Mouse (Mus musculus): ENCODE data around the gene Mapk1ip1l. TPM values are rescaled to one million over a fixed set of nuclear protein-coding genes. Genes with fewer than 3 reads are reported as not detected.

Gene Mapk1ip1l
- total and polyA plus RNA-seq, 3 experiments: 14.6 to 34.2 (median 29.8) TPM

DNA sequence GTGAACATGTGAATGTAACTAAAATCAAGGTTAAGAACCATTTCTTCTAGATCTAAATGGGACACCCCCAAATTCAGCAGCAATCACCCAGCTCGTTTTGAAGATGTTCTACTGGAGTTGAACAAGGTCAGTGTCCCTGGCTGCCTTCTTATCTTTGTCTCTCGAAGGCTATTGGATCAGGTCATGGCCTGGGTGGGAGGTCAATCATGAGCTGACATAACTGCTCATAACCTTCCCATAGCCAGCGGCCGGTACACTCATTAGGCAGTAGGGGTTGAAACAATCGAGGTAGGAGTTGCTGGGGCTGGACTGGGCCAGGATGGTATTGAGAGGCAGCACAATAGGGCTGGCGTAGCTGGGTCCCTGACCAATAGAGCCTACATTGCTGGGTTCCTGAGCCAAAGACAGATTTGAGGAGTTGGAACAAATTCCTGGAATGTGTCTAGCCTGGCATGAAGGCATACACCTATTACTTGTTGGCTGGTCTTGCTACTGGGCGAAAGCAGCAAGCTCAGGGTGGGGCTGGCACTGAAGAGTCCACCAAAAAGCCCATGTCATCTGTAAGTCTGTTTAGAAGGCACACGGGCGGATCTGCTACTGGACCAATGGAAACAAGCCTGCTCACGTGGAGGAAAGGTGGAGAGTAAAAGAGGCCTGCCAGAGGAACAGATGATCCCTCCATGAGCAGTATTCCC is 42.3 kb downstream of the Mapk1ip1l start:
- no peaks in the 10 kb centered on the region for H3K27me3 ChIP-seq (ENCODE audit: control insufficient read depth, insufficient read depth, low read length)
- TF ChIP-seq EP300 (IDR thresholded peaks at IDR 0.05; ENCODE audit: insufficient read depth, low read depth, low read length): no peak
- TF ChIP-seq CTCF (IDR thresholded peaks at IDR 0.05): no peak
- TF ChIP-seq POLR2A (IDR thresholded peaks at IDR 0.05; ENCODE audit: insufficient read depth, low read depth, low read length): no peak
- no peaks in the 10 kb centered on the region for H3K4me1 ChIP-seq (ENCODE audit: control insufficient read depth, insufficient read depth, low read length)
- 77% methylated on average over 10 of the region's 10 CpGs for WGBS
- no peak overlapping the region for H3K9ac ChIP-seq (ENCODE audit: low read depth, low read length)
- H3K27ac ChIP-seq: no peak overlapping the region
- no peak for DNase-seq
- intact Hi-C loops (cut with DNase I): no loop called here
- no peaks in the 10 kb centered on the region for H3K79me2 ChIP-seq (replicated peaks; ENCODE audit: control insufficient read depth, insufficient read depth, low read length)
- H3K4me3 ChIP-seq: no peak overlapping the region
- no peaks in the 10 kb centered on the region for H3K36me3 ChIP-seq (ENCODE audit: control insufficient read depth, insufficient read depth, low read length)

GRCm38 (mm10) chr14:47341811-47342291 is 43.8 kb downstream of the Mapk1ip1l start:
- no peak for TF ChIP-seq POLR2A (IDR thresholded peaks at IDR 0.05; ENCODE audit: insufficient read depth, low read depth, low read length)
- no peak for TF ChIP-seq CTCF (IDR thresholded peaks at IDR 0.05)
- no peak for TF ChIP-seq EP300 (IDR thresholded peaks at IDR 0.05; ENCODE audit: insufficient read depth, low read depth, low read length)

DNA sequence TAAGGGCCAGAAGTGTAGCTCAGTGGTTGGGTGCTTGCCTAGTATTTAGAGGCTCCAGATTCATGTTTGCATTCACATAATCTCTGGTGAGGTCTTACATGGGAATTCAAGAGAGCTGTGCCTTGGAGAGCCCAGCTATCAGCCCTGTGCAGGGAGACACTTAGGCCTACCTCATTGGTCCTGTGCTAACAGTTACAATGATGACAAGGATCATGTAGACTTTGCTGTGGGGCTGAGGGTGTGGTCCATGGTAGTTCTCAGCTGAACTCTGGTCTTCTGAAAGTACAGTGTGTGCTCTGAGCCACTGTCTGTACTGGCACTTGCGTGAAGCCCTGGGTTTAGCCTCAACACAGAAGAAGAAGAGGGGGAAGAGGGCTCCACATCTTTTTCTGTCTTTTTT is 48.6 kb downstream of the Mapk1ip1l start:
- no peaks in the 10 kb centered on the region for H3K79me2 ChIP-seq (replicated peaks; ENCODE audit: control insufficient read depth, insufficient read depth, low read length)
- no peaks in the 10 kb centered on the region for H3K36me3 ChIP-seq (ENCODE audit: control insufficient read depth, insufficient read depth, low read length)
- no peaks in the 10 kb centered on the region; the same call in 1 of the 2 replicates for H3K4me1 ChIP-seq (ENCODE audit: control insufficient read depth, insufficient read depth, low read length)
- no peak overlapping the region for H3K27ac ChIP-seq
- H3K9ac ChIP-seq (ENCODE audit: low read depth, low read length): no peak overlapping the region
- H3K4me3 ChIP-seq: no peak overlapping the region
- intact Hi-C loops (cut with DNase I): no loop called here
- no peaks in the 10 kb centered on the region for H3K27me3 ChIP-seq (ENCODE audit: control insufficient read depth, insufficient read depth, low read length)
- no peak for DNase-seq
- 83% methylated on average over 1 of the region's 1 CpGs for WGBS
- TF ChIP-seq CTCF (IDR thresholded peaks at IDR 0.05) (no peak), EP300 (IDR thresholded peaks at IDR 0.05; ENCODE audit: insufficient read depth, low read depth, low read length) (no peak), POLR2A (IDR thresholded peaks at IDR 0.05; ENCODE audit: insufficient read depth, low read depth, low read length) (no peak)

More at GRCm38 (mm10) chr14:47341811-47342291, 43.8 kb downstream of the Mapk1ip1l start:
- Histone ChIP-seq H3K4me1 (ENCODE audit: control insufficient read depth, insufficient read depth, low read length) (no peaks in the 10 kb centered on the region), H3K79me2 (replicated peaks; ENCODE audit: control insufficient read depth, insufficient read depth, low read length) (no peaks in the 10 kb centered on the region), H3K4me3 (no peak overlapping the region), H3K27me3 (ENCODE audit: control insufficient read depth, insufficient read depth, low read length) (no peaks in the 10 kb centered on the region), H3K36me3 (ENCODE audit: control insufficient read depth, insufficient read depth, low read length) (no peaks in the 10 kb centered on the region), H3K27ac (no peak overlapping the region), H3K9ac (ENCODE audit: low read depth, low read length) (no peak overlapping the region)
- 77% methylated on average over 4 of the region's 4 CpGs for WGBS
- DNase-seq: no peak
- intact Hi-C loops (cut with DNase I): no loop called here

- WGBS: 80% methylated on average over 2 of the region's 2 CpGs
- Histone ChIP-seq H3K36me3 (ENCODE audit: control insufficient read depth, insufficient read depth, low read length) (no peaks in the 10 kb centered on the region), H3K27me3 (ENCODE audit: control insufficient read depth, insufficient read depth, low read length) (no peaks in the 10 kb centered on the region), H3K9ac (ENCODE audit: low read depth, low read length) (no peak overlapping the region), H3K79me2 (replicated peaks; ENCODE audit: control insufficient read depth, insufficient read depth, low read length) (no peaks in the 10 kb centered on the region), H3K27ac (no peak overlapping the region), H3K4me3 (no peak overlapping the region), H3K4me1 (ENCODE audit: control insufficient read depth, insufficient read depth, low read length) (no peaks in the 10 kb centered on the region; the same call in 1 of the 2 replicates)
- TF ChIP-seq CTCF (IDR thresholded peaks at IDR 0.05) (no peak), POLR2A (IDR thresholded peaks at IDR 0.05; ENCODE audit: insufficient read depth, low read depth, low read length) (no peak), EP300 (IDR thresholded peaks at IDR 0.05; ENCODE audit: insufficient read depth, low read depth, low read length) (no peak)
- intact Hi-C loops (cut with DNase I): no loop called here
- no peak for DNase-seq
Measured at GRCm38 (mm10) chr14:47350974-47351373, 52.9 kb downstream of the Mapk1ip1l start.

- H3K79me2 ChIP-seq (replicated peaks; ENCODE audit: control insufficient read depth, insufficient read depth, low read length): no peaks in the 10 kb centered on the region
- no peaks in the 10 kb centered on the region for H3K27me3 ChIP-seq (ENCODE audit: control insufficient read depth, insufficient read depth, low read length)
- no peak overlapping the region for H3K27ac ChIP-seq
- intact Hi-C loops (cut with DNase I): no loop called here
- no peak for DNase-seq
- no peak overlapping the region for H3K9ac ChIP-seq (ENCODE audit: low read depth, low read length)
- H3K4me3 ChIP-seq: no peak overlapping the region
- no peaks in the 10 kb centered on the region; the same call in 1 of the 2 replicates for H3K4me1 ChIP-seq (ENCODE audit: control insufficient read depth, insufficient read depth, low read length)
- no peak for TF ChIP-seq EP300 (IDR thresholded peaks at IDR 0.05; ENCODE audit: insufficient read depth, low read depth, low read length)
- 86% methylated on average over 10 of the region's 10 CpGs for WGBS
- H3K36me3 ChIP-seq (ENCODE audit: control insufficient read depth, insufficient read depth, low read length): no peaks in the 10 kb centered on the region
Measured at GRCm38 (mm10) chr14:47352272-47352671, 54.2 kb downstream of the Mapk1ip1l start.

GRCm38 (mm10) chr14:47353240-47353639 is 55.2 kb downstream of the Mapk1ip1l start:
- 69% methylated on average over 4 of the region's 4 CpGs for WGBS
- TF ChIP-seq EP300 (IDR thresholded peaks at IDR 0.05; ENCODE audit: insufficient read depth, low read depth, low read length): no peak
- TF ChIP-seq POLR2A (IDR thresholded peaks at IDR 0.05; ENCODE audit: insufficient read depth, low read depth, low read length): no peak
- no peak for TF ChIP-seq CTCF (IDR thresholded peaks at IDR 0.05)
- no peaks in the 10 kb centered on the region for H3K79me2 ChIP-seq (replicated peaks; ENCODE audit: control insufficient read depth, insufficient read depth, low read length)

More at GRCm38 (mm10) chr14:47353240-47353639, 55.2 kb downstream of the Mapk1ip1l start:
- Histone ChIP-seq H3K4me3 (no peak overlapping the region), H3K36me3 (ENCODE audit: control insufficient read depth, insufficient read depth, low read length) (no peaks in the 10 kb centered on the region), H3K4me1 (ENCODE audit: control insufficient read depth, insufficient read depth, low read length) (no peaks in the 10 kb centered on the region; the same call in 1 of the 2 replicates), H3K27me3 (ENCODE audit: control insufficient read depth, insufficient read depth, low read length) (no peaks in the 10 kb centered on the region), H3K9ac (ENCODE audit: low read depth, low read length) (no peak overlapping the region), H3K27ac (no peak overlapping the region)
- intact Hi-C loops (cut with DNase I): no loop called here
- no peak for DNase-seq
